19 mouse cellular contexts compared by ENCODE assay signal in the genomic region with DNA sequence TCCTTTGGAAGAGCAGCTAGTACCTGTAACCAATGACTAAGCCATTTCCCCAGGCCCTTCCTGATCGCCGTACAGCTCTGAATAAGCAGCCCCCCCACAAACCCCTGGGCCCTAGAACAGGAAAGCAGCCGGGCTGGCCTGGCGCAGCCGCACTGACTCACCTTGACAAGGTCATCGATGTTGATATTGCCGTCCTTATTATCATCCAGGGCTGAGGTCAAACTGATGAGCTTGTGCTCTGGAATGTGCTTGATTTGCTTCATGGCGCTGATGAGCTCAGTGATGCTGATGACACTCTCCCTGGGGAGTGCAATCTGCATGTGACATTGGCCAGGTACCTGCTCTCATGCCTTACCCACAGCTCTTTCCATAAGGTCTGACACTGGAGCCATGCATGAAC. TPM values are rescaled to one million over a fixed set of nuclear protein-coding genes. Genes with fewer than 3 reads are reported as not detected.
"Had no signal": no experiment of that assay in that cellular context is flagged by ENCODE, and none has a peak within 500 bp of the region (broad histone marks: within the 10 kb centered on the region; RNA-seq: fewer than 3 reads in every experiment).

No protein-coding gene starts in this region.

- ATAC-seq: liver, embryonic 12.5 days had no signal

- H3K4me3 ChIP-seq: limb, embryonic 15.5 days; liver, embryonic 12.5 days; midbrain, embryonic 10.5 days; neural tube, embryonic 12.5 days had no signal

- H3K4me1 ChIP-seq: limb, embryonic 15.5 days; liver, embryonic 12.5 days; midbrain, embryonic 10.5 days; neural tube, embryonic 12.5 days had no signal

- H3K27ac ChIP-seq: limb, embryonic 15.5 days; liver, embryonic 12.5 days; midbrain, embryonic 10.5 days; neural tube, embryonic 12.5 days had no signal

- H3K4me2 ChIP-seq: limb, embryonic 15.5 days; liver, embryonic 12.5 days; lung, embryonic 14.5 days; neural tube, embryonic 12.5 days had no signal

- DNase-seq: kidney, postnatal 36 days; layer of hippocampus, adult 9-11 months; layer of hippocampus, postnatal 36 days; lung, embryonic 14.5 days; lung, postnatal 10 days; lung, postnatal 4 days; midbrain, embryonic 14.5 days; retina, postnatal 1 day; right cerebral cortex, postnatal 4 days; spleen, adult 18-20 months; thymus, adult 18-20 months; thymus, postnatal 14 days had no signal

- H3K27me3 ChIP-seq: limb, embryonic 15.5 days; liver, embryonic 12.5 days; neural tube, embryonic 12.5 days had no signal

- H3K9me3 ChIP-seq: limb, embryonic 15.5 days; liver, embryonic 12.5 days; midbrain, embryonic 10.5 days; neural tube, embryonic 12.5 days had no signal

- H3K9ac ChIP-seq: limb, embryonic 15.5 days; liver, embryonic 12.5 days; lung, embryonic 14.5 days; neural tube, embryonic 12.5 days had no signal

RNA-seq across cellular contexts. Expression of a gene that starts 22.0 kb away (rescaled TPM):
- total RNA-seq: megakaryocyte, adult 5-6 weeks; monocyte, adult 5-6 weeks; neutrophil, adult 5-6 weeks had no signal
